Mouse (Mus musculus): Measurements from ENCODE around the gene Tie1.

The Tie1 gene

DNA sequence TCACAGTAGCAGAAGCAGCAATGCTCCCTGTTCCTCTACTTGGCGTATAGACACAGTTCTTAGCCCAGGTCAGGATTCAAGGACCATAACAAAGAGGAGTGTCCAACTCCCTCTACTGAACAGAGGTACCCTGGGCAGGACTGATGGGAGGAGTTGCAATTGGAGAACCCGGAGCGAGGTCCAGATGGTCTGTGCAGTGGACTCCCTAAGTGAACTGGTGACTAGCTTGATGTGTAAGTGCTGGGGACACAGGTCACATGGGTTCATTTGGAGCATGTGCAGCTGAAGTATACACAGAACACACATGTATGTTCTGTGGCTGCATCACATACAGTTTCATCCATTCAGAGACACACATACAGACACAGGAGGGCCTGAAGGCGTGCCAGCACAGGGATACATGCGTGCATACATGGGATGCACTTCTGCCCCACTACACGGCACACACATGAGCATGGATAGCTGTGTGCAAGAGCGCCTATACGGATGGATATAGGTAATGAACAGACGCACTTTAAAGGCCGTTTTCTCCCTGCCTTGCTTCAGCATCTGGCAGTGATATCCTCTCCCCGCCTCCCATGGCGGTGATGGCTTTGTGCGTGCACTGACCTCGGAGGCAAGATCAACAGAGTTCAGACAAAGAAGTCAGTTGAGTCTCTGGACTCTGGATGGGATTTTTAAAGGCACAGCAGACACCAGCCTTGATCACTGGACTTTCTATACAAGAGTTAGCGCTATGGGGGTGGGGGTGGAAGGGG, 12.9 kb downstream of the Tie1 start:
- DNase-seq (ENCODE audit: extremely low spot score), result peak; percentile 58

DNA sequence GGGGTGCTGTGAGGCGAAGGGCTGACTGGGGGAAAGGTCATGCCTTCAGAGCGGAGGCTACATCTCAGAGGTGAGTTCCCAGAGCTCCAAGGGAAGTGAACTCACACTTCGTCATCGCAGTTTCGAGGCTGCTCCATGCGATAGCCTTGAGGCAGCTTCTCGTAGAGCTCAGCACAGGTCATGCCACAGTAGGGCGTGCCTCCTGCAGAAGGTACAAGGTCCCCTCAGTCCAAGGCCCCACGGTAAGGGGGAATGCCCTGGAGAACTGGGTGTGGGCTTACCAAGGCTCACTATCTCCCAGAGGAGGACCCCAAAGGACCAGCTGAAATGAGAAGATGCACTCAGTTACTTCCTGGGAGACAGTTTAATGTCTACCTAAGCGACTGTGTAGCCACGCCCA, 17.2 kb downstream of the Tie1 start:
- DNase-seq (ENCODE audit: extremely low spot score), result no peak

DNA sequence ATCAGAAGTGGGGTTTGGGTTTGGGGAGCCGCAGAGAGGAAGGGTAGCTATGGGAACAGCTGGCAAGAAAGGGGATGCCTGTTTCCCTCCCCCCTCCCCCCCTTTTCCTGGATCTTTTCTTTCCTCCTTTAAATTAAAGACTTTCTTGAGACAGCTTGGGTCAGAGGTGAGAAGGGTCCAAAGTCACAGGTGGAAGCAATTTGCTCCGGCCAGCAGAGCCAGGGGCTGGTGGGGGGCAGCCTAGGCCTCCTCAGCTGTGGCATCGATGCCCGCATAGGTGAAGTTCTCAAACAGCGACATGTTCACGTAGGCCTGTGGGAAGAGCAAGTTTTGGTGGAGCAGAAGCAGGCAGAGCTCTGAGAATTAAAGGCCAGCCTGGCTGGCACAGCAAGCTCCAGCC, 18.6 kb downstream of the Tie1 start:
- DNase-seq (ENCODE audit: extremely low spot score), result peak; percentile 53

DNA sequence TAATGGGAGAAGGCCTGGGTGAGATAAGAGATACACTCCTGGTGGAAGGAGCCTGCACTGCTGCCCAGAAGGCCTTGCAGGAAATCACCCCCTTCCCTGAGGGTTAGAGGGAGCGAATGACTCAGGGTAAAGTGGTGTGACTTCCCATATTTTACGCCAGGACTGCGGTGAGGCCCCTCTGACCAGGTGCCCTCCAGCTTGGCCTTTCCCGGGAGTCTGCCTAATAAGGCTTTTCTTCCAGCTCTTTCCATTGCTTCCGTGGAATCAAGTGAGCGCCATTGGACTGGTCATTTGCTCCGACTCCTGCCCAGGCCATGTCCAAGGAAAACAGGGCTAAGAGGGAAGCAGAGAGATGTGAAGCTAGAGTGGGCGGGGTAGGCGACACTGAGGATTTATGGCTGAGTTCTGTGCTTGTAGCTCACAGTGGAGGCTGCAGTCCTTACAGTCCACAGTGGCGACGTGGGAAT, 24.1 kb downstream of the Tie1 start:
- peak; percentile 48 for DNase-seq (ENCODE audit: extremely low spot score)

DNA sequence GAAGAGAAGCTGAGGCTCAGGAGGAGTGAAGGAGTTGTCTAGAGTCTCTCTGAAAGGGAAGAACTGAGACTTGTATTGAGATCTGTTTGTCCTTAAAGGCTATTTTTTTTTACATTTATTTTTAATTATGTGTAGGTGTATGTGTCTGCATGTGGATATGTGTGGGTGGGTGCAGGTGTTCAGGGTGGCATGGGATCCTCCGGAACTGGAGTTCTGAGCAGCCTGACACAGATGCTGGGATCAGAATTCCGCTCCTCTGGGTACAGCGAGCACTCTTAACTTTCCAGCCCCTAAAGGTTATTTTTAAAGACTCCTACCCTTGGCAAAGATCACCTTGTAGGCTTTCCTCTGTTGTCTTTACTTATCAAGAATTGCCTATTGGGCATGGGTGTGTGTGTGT, 24.9 kb downstream of the Tie1 start:
- no peak for DNase-seq (ENCODE audit: extremely low spot score)

DNA sequence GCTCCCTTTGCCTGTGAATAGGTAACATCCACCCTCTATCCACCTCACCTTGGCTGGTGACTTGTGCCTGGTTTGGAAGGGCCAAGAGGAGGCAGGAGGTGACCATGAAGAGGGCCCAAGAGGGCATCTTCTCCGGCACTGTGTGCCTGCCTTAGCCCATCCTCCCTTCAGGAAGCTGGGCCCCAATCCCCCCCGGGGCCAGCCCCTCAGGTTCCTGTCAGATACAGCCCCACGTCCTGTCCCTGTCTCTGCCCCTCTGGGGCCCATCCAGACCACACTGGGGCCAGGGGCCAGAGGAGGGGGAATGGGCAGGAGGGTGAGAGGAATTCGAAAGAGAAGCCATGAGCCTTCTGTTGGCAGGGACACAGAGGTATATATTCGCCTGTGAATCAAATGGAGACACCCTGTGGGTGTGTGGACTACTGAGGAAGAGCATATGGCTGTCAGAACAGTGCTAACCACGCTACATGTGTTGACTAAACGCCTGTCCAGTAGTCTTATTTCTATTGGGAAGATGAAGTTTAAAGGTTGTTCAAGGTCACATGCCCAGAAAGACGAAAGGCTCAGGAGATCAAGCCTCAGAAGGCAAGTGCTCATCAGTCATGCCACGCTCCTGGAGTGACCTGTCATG, 32.4 kb downstream of the Tie1 start, which contains the start of gene Mpl:
Gene Mpl (minus strand): TSS at position 169 of the 631 bp plus-strand sequence.
- DNase-seq (ENCODE audit: extremely low spot score), result no peak

DNA sequence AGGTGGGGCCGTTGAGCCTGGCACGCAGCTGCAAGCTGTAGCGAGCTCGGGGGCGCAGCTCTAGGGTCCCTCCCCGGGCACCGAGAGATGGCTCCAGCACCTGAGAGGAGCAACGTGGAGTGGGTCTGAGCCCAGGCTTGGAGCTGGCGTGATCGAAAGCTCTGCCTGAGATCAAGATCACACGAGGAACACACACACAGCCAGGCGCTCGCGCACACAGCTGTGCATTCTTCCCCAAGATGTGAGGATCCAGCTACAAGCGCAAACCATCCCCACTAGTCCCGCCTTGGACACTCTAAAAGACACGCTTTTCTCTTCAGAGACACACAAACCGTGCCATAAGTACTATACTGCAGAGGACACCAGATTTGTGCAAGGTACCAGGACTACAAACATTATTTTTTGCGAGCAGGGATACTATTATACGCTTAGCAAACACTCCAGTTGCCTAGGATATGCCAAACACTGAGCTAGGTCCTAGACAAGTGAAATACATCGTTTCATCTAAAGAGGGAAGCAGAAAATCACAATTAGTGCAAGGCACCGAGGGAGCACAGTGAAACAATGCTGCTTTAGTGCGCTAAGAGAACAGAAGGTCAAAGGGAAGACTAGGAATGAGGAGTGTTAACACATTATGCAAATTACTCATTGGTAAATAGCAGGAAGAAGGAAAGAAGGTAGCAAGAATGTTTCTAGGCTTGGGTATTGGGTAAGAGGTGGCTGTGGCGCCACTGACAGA, 43.3 kb downstream of the Tie1 start:
- DNase-seq (ENCODE audit: extremely low spot score), result peak; percentile 28

DNA sequence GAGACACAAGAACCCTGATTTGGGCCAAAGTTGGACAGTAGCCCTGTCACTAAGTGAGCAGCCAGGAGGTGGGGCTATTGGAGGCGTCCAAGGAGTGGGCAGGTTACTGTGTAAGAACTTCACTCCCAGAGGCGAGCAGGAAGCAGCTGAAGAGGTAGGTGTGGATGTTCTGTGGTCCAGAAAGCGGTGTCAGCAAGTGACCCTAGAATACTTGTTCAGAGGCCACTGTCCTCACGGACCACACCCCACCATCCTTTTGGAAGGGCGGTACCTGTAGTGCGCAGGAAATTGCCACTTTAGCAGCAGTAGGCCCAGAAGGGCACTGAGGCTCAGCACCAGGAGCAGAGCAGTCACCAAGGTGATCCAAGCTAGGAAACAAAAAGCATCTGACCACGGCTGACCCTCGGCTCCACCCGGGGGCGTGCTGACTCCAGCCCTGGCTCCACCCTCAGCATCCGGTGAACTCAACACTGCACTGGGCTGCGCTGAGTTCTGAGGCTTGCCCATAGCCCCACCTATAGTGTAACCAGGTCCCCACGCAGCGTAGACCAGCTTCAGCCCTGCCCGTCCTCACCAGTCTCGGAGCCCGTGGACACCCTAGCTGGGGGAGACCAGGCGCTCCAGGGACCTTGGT, 44.0 kb downstream of the Tie1 start:
- DNase-seq (ENCODE audit: extremely low spot score), result peak; percentile 74

DNA sequence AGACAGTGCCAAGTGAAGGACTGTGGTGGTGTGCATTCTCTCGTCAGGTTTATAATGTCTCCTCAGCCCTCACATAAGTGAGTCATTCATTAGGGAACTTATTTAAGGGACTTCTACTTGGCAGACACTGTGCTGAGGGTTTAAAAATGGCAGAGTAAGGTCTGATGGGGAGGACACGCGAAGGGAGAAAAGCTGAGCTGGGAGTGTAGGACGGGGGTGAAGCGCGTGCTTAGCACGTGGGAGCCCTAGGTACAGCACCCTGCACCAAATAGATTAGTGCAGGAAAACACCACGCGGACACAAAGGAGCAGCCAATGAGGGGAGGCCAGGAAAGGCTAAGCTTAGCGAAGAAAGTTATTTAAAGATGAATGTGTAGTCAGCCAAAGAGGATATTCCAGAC, 44.8 kb downstream of the Tie1 start:
- no peak for DNase-seq (ENCODE audit: extremely low spot score)

DNA sequence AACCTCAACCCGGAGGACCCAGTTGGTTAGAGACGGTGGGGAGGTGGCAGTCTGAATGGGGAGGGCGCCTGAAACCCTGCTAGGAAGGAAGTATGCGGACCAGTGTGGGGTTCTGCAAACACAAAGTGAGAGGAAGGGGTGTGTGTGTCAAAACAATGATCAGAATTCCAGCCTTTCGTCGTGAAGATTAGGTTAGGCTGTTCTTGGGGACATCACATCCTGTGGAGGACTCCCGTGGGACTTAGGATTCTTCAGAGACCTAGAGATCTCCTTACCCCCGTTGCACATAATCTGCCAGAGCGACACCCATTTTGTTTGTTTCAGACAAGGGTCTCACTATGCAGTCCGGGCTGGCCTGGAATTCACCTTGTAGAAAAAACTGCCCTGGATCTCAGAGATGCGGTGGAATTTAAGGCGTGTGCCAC, 52.0 kb downstream of the Tie1 start:
- peak; percentile 52 for DNase-seq (ENCODE audit: extremely low spot score)

DNA sequence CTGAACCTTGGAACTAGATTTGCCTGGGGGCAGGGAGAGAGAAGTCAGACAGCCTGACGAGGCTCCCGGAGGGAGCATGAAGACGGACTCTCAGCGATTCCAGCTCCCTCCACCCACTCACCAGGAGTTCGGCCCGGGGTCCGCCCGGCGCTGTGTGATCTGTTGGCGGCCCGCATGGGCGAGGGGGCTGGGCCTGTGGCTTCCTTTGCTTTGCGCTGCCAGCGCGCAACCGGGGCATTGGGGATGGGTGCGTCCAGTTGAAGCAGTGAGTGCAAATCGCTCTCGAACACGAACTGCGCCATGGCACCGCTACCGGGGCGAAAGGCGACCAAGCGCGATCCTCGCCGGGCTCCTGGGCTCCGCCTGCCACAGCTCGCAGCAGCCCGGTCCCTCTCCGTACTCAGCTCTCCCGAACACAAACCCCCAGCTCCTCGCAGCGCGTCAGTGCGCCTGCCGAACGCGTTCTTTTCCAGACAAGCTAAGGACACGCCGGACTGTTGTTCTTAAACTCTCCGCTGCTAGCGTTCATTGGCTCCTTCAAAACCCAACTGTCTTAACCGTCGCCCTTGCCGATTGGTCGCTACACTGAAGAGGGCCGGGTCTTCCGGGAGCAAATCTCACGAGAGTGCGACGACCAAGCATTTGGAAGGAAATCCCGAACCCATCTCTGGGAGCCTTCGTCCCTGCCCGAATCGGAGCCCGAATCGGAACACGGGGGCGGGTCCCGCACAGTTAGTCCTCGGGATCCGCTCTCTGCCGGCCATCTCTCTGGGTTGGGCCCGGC, 52.8 kb downstream of the Tie1 start, which contains the start of gene Cdc20:
Gene Cdc20 (minus strand): TSS at position 533 of the 784 bp plus-strand sequence.
- peak; percentile 92 for DNase-seq (ENCODE audit: extremely low spot score)

DNA sequence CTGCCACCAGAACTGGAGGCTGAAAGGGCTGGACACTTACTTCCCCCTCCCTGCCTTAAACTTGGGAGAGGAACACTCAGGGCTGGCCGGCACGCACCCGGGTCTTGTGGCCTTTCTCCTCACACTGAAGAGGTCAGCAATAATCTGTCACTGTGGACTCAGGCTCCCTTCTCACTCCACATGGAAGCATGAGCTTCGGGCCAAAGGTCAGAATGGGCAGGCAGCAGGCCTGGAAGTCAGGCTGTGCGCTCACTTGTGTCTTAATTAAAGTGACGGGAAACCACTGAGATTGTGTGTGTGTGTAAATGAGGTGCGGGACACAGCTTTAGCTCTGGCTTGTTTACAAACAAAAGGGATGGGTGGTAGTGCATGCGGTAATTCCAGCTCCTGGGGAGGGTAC, 57.5 kb downstream of the Tie1 start:
- no peak for DNase-seq (ENCODE audit: extremely low spot score)

DNA sequence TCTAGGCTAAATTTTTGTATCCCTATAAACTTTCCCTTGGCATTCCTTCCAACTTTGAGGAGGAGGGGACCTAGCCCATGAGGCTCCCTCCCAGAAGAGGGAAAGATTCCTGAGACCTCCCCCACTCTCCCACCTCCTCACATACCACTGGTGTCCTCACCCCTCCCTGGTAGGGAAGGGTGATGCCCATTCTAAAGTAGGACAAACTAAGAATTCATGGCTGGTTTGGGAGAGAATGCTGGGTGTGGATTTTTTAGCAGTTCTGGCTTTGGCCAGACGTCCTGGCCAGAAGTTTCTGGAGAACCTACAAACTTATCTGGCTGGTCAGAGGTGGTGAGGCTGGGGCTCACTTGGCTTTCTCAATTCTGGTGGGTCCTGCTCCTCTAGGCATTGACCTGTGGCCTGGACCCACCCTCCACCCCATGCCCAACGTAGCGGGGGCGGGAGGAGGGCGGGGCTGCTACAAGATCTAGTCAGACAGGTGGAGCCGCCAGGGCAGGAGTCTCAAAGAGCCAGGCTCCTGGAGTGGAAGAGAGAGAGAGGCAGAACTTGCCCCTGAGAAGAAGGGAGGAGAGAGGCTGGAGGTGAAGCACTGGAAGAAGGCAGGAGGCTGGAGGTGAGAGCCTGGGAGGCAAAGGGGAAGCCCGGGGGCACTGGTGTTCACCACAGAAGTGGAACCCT, 60.5 kb downstream of the Tie1 start:
- no peak for DNase-seq (ENCODE audit: extremely low spot score)

DNA sequence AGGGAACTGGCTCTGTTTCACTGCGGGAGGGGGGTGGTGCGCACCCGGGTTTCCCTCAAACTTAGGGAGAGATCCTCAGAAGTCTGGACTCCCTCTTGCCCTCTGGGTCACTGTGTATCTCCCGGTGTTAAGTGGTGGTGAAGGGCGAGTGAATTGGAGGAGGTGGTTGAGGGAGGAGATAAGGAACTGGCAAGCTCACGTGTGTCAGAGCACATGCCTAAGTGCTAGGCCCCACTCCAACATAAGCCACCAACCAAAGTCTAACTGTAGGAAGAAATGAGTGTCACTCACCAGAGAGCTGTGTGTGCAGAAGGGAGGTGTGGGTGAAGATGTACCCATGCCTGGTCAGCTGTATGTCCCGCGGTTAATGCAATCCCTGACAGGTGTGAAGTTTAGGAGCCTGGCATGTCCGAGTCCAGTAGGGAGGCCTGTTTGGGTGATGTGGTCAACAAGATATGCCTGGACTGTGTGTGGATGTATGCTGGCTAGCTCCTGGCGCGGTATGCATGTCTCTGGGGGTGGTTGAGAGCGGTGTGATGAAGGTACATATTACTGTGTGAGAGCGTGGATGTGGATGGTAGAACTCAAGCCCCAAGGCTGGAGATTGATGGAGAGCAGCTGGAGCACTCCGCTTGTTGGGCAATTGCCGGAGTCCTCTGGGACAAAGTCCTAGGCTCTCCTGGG, 61.2 kb downstream of the Tie1 start:
- DNase-seq (ENCODE audit: extremely low spot score), result no peak

DNA sequence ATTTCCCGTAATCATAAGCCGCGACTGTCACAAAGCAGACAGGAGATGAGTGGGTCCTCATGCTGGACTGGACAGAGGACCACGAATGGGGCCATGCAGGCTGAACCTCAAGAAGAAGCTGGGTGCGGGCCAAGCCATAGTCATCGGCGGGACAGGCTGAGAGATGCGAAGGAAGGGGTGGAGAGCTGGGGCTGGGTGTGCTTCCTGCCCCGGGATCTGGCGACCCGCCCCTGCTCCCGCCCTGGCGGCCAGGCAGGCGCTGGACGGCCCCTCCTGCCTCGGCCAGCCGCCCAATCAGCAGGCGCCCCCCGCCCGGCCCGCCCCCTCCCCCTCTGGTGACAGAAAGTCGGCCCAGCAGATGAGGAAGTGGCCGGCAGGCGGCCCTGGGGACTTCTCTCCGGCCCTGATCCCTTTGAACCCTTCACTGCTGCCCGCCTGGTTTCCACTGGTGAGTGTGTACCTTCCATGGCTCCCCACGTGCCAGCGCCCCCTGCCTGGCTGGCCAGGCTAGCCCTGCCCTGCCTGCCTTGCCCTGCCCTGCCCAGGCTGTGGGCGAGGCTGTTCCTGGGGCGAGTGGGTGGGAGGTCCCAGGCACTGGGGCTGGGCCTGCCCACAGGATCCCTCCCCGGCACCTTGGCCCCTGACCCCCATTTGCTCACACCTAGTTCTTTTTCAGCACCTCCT, 62.0 kb downstream of the Tie1 start, which contains the start of gene Elovl1:
Gene Elovl1 (plus strand): TSS at position 326 of the 684 bp plus-strand sequence.
- peak; percentile 95 for DNase-seq (ENCODE audit: extremely low spot score)

DNA sequence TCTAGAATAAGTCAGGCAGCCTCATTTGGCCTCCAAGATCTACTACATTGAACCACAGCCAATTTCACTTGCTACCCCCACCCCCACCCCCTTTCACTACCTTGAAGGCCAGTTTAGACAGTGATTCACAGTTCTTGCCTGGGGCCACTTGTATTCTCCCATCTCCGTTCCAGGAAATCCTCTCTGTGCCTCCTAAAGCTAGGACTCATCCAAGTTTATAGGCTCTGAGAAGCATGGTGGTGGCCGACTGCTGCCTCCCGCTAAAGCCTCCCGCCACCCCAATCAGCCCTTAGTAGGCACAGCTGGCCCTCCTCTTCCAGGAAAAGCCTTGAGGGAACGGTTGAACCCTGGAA, 62.5 kb downstream of the Tie1 start:
- no peak for DNase-seq (ENCODE audit: extremely low spot score)

DNA sequence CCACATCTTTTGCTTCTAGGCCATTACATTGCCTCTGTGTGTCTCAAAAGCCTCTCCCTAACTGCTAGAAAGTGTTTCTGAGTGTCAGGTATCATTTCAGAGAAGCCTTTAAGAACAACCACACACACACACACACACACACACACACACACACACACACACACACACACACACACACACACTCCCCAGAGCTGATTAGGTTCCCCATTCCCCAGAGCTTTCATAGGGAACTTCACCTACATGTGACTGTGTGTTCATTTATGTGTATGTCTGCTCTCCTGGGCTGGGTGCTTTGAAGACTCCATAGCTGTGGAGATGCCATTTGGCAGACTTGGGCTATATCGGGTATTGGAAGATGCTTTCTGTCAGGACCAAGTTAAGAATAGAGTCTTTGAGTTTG, 64.5 kb downstream of the Tie1 start:
- no peak for DNase-seq (ENCODE audit: extremely low spot score)

DNA sequence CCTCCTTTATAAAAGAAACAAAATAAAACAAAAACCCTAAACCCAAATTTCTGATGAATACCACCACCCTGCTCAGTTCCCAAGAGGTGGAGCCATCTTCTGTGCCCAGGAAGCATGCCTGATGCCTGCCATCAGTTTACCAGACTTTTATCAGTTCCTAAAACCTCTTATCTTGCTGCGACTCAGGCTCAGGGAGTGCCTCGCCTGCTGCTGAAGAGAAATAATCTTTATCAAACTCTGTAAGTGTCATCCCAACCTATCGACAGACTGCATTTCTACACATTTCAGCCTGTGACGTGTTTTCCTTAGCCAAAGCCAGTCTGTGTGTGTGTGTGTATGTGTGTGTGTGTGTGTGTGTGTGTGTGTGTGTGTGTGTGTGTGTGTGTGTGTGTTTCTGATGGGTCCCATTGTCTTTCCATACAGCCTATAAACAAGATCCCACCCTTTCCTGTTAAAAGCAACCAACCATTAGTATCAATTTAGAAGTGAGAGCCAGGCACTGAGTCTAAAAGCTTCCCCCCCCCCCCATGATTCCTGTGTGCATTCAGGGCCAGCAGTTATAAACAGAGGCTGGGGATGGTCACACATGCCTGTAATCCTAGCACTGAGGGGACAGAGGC, 65.2 kb downstream of the Tie1 start:
- DNase-seq (ENCODE audit: extremely low spot score), result no peak

DNA sequence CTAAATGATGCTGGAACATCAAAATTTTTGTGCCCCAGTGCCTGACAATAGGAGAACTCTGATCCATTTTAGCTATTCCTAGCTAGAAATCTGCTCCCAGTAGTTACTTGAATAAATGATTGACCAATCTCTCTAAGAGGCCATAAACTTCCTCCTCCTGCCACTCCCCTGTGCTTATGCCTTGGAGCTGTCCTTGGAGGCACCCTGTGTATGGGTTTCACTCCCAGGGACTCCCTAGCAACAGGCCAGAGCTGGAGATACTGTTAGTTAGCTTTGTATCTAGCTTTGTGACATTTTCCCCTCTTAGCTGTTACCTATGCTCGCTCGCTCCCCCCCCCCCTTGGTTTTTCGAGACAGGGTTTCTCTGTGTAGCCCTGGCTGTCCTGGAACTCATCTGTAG, 68.5 kb downstream of the Tie1 start:
- DNase-seq (ENCODE audit: extremely low spot score), result no peak
